Mouse (Mus musculus): ENCODE measurements around the gene Fbxo41. TPM values are rescaled to one million over a fixed set of nuclear protein-coding genes. Genes with fewer than 3 reads are reported as not detected.

Fbxo41 gene
- polyA plus RNA-seq, 1 experiment from 2014 or later, result 0.31 TPM

DNA sequence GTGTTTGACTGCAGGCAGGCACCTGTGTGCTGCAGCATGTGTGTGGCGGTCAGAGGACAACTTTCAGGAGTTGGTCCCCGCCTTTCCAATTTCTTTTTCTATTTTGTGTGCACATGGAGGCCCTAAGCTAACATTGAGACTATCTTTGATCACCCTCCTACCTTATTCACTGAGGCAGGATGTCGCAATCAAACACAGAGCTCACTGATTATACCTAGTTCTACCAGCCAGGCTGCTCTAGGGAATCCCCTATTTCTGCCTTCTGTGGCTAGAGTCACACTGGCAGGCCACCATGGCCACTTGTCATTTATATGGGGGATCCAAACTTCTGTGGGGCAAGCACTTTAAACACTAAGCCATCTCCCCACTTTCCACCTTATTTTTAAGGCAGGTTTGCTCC lies 13.1 kb downstream of the Fbxo41 start:
- peak overlapping the region; percentile 27; the same call in 1 of the 2 replicates for H3K4me2 ChIP-seq
- H3K9me3 ChIP-seq, result no peaks in the 10 kb centered on the region
- peak; percentile 70 for ATAC-seq (ENCODE audit: insufficient read depth, low FRiP score, low read depth)
- H3K27ac ChIP-seq, result 0 out of 2 replicates have a peak overlapping the region, but pooled peaks have one; percentile 19
- 0 out of 2 replicates have a peak, but pooled peaks cover 1% of the 10 kb centered on the region for H3K4me1 ChIP-seq
- no peak overlapping the region for H3K4me3 ChIP-seq (replicated peaks)
- H3K9ac ChIP-seq, result no peak overlapping the region
- WGBS, result 62% methylated on average over 3 of the region's 3 CpGs
- peaks cover 14% of the 10 kb centered on the region for H3K27me3 ChIP-seq (replicated peaks)
- H3K36me3 ChIP-seq, result no peaks in the 10 kb centered on the region

DNA sequence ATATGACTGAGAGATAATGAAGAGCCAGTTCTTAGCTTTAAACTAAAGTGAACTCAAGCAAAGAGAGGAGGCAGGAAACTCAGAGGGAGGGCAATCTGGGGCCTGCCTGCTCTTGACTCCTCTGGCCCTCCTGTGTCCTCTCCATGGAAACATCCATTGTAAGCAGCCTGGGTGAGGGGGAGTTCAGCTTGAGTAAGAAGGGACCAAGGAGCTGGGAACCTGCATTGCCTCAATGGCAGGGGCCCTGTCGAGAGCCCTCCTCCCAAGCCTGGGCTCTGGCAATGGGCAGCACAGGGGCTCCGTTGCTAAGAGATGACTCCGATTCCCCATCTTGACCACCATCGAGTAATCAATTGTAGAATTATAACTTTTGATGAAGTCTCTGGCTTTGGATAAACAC lies 14.3 kb downstream of the Fbxo41 start:
- no peak overlapping the region for H3K9ac ChIP-seq
- no peak overlapping the region for H3K27ac ChIP-seq
- ATAC-seq (ENCODE audit: insufficient read depth, low FRiP score, low read depth), result no peak
- H3K4me2 ChIP-seq, result no peak overlapping the region
- H3K9me3 ChIP-seq, result no peaks in the 10 kb centered on the region
- H3K4me3 ChIP-seq (replicated peaks), result no peak overlapping the region
- H3K36me3 ChIP-seq, result no peaks in the 10 kb centered on the region
- peaks cover 12% of the 10 kb centered on the region for H3K4me1 ChIP-seq
- 76% methylated on average over 4 of the region's 4 CpGs for WGBS
- H3K27me3 ChIP-seq (replicated peaks), result peaks cover 26% of the 10 kb centered on the region

DNA sequence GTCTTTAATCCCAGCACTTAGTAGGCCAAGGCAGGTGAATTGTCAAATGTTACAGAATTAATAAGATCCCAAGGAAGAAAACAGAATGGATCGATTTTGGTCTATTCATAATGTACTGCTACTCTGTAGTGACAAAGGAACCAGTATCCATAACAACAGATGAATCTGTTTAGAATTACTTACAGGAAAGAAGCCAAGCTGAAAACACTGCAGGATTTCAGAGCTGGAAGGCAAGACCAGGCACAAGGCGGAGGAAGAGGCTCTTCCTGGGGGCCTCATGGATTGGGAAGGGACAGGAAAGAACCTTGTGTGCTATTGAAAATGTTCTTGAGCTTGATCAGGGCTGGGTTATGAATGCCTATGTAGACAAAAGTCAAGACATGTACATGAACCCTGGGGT lies 17.1 kb downstream of the Fbxo41 start:
- no peak for ATAC-seq (ENCODE audit: insufficient read depth, low FRiP score, low read depth)
- H3K27me3 ChIP-seq (replicated peaks), result peaks cover 42% of the 10 kb centered on the region

DNA sequence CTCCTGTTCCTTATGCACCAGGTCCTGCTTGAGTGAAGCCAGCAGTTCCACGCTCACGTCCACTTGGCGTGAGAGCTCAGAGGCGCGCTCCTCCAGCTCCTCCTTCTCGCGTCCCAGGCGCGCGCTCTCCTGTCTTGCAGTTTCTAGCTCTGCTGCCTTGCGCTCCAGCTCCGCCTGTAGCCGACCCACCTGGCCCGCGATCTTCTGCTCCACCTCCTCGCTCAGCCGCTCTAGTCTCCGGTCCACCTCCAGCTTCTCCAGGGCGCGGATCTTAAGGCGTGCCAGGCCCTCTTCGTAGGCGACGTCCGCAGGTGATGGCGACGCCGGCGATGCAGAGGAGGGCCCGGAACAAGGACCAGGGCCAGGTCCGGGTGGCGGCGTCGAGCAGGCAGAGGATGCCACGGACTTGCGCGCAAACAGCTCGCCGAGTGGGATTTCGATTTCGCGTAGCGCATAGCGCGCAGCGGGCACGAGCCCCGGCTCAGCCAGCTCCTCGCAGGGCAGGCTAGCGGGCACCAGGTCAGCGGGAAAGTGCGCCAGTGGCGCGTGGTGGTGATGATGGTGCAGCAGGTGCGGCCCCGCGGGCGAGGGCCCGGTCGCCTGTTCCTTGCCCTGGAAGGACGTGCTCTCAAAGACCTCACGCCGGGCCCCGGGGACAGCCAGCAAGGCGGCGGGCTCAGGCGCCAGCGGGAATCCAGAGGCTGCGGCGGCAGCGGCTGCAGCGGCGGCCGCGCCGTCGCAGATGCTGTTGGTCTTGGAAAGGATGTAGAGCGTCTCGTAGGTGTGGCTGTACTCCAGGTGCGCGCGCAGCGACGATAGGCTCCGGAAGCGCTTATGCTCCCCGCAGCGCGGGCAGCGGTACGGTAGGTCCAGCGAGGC lies 18.7 kb downstream of the Fbxo41 start:
- peak; percentile 67; the same call in 1 of the 2 replicates for ATAC-seq (ENCODE audit: insufficient read depth, low FRiP score, low read depth)
- Histone ChIP-seq H3K27me3 (replicated peaks) (peaks cover 42% of the 10 kb centered on the region), H3K4me1 (peaks cover 12% of the 10 kb centered on the region), H3K36me3 (no peaks in the 10 kb centered on the region), H3K9me3 (no peaks in the 10 kb centered on the region), H3K4me3 (replicated peaks) (peak overlapping the region; percentile 36), H3K9ac (no peak overlapping the region), H3K4me2 (peak overlapping the region; percentile 64), H3K27ac (no peak overlapping the region)
- WGBS, result 4% methylated on average over 88 of the region's 92 CpGs

More for the DNA sequence above, 17.1 kb downstream of the Fbxo41 start:
- no peaks in the 10 kb centered on the region for H3K9me3 ChIP-seq
- H3K27ac ChIP-seq, result no peak overlapping the region
- 62% methylated on average over 2 of the region's 2 CpGs for WGBS
- no peaks in the 10 kb centered on the region for H3K36me3 ChIP-seq
- H3K4me1 ChIP-seq, result peaks cover 12% of the 10 kb centered on the region
- no peak overlapping the region for H3K4me2 ChIP-seq
- H3K9ac ChIP-seq, result no peak overlapping the region
- H3K4me3 ChIP-seq (replicated peaks), result no peak overlapping the region

DNA sequence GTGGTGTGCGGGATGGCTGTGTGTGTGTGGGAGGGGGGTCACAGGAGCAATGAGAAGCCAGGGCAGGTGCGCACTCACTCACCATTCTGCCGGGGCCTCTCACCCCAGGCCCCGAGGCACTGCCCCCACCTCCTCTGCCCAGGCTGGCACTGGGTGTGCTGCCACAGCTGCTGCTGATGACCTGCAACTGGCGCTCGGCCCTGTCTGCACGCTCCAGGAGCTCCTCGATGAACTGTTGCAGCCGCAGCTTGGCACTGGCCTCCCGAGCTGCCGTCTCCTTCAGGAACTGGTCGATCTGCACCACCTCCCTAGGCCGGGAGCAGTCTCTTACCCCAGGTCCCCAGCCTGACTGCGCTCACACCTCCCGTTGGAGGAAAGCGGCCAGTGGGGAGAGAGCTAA lies 22.1 kb downstream of the Fbxo41 start:
- WGBS, result 63% methylated on average over 16 of the region's 16 CpGs
- H3K27me3 ChIP-seq (replicated peaks), result peaks cover 44% of the 10 kb centered on the region

DNA sequence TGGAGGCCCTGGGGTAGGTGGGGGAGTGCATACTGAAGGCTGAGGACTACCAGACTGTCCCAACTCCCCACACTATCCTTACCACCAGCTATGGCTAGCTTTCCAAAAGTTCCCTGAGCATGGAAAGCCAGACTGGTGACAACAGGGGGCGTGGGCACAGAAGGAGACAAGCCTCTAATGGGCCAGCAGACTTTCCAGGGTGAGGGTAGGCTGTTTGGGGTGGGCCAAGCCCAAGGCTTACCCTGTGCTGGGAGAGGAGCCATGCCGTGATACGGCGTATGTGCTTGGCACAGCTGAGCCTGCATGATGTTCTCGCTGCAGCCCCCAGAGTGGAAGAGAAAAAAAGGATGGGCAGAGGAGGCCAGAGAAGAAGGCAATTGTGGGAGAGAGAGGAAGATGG lies 22.8 kb downstream of the Fbxo41 start:
- no peak overlapping the region for H3K27ac ChIP-seq
- no peak overlapping the region for H3K9ac ChIP-seq
- ATAC-seq (ENCODE audit: insufficient read depth, low FRiP score, low read depth), result no peak
- no peak overlapping the region for H3K4me3 ChIP-seq (replicated peaks)
- WGBS, result 83% methylated on average over 5 of the region's 5 CpGs
- peaks cover 37% of the 10 kb centered on the region for H3K27me3 ChIP-seq (replicated peaks)
- no peak overlapping the region for H3K4me2 ChIP-seq
- H3K9me3 ChIP-seq, result no peaks in the 10 kb centered on the region
- peaks cover 12% of the 10 kb centered on the region for H3K4me1 ChIP-seq
- H3K36me3 ChIP-seq, result no peaks in the 10 kb centered on the region

More for the DNA sequence above, 22.1 kb downstream of the Fbxo41 start:
- Histone ChIP-seq H3K27ac (no peak overlapping the region), H3K4me3 (replicated peaks) (no peak overlapping the region), H3K36me3 (no peaks in the 10 kb centered on the region), H3K9ac (no peak overlapping the region), H3K9me3 (no peaks in the 10 kb centered on the region), H3K4me1 (peaks cover 12% of the 10 kb centered on the region), H3K4me2 (no peak overlapping the region)
- no peak for ATAC-seq (ENCODE audit: insufficient read depth, low FRiP score, low read depth)

DNA sequence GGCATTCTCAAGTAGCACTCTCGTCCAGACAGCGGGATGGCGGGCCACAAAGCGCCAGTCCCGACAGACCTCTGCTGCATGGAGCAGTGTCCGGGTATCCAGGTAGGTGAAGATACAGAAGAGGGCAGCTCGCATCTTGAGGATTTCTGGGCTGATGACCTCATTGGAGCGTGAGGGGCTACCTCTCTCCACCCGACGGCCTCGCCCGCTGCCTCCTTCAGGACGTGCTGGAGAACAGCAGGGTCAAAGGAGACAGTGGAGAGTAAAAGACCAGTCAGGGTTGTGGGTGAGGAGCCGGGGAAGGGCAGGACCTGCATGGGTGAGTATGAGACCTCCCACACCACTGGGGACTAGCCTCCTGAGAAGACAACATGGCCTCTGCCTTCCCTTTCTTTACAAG lies 24.4 kb downstream of the Fbxo41 start:
- no peak overlapping the region for H3K4me3 ChIP-seq (replicated peaks)
- H3K9ac ChIP-seq, result no peak overlapping the region
- ATAC-seq (ENCODE audit: insufficient read depth, low FRiP score, low read depth), result no peak
- peaks cover 22% of the 10 kb centered on the region; the same call in 1 of the 2 replicates for H3K27me3 ChIP-seq (replicated peaks)
- H3K4me2 ChIP-seq, result no peak overlapping the region
- no peaks in the 10 kb centered on the region for H3K36me3 ChIP-seq
- H3K27ac ChIP-seq, result no peak overlapping the region
- no peaks in the 10 kb centered on the region for H3K4me1 ChIP-seq
- 42% methylated on average over 14 of the region's 14 CpGs for WGBS
- no peaks in the 10 kb centered on the region for H3K9me3 ChIP-seq

DNA sequence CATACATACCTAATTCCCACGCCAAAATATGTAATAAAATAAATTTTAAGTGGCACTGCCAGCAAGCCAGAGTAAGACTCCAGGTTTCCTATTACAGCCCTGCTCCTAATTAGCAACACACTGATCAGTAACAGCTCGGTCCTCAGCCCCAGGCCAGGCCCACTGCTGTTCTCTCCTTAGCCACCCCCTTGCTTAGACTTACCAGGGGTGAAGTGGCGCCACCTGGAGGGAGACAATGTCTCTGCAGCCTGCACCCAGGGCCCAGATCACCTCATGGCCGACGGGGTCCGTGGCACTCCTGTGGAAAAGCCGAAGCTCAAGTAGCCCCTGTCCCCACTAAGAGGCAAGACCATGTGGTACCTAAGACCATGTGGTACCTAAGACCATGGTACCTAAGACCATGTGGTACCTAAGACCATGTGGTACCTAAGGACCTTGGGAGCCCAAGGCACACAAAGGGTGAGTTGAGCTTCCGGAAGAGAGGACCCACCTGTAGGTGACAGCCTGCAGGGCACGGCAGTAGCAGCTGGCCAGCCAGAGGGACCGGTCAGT lies 25.4 kb downstream of the Fbxo41 start:
- Histone ChIP-seq H3K9ac (no peak overlapping the region), H3K27me3 (replicated peaks) (peaks cover 15% of the 10 kb centered on the region; the same call in 1 of the 2 replicates), H3K4me3 (replicated peaks) (no peak overlapping the region), H3K36me3 (no peaks in the 10 kb centered on the region), H3K9me3 (no peaks in the 10 kb centered on the region), H3K4me2 (no peak overlapping the region), H3K27ac (no peak overlapping the region), H3K4me1 (no peaks in the 10 kb centered on the region)
- WGBS, result 35% methylated on average over 10 of the region's 10 CpGs
- no peak for ATAC-seq (ENCODE audit: insufficient read depth, low FRiP score, low read depth)

DNA sequence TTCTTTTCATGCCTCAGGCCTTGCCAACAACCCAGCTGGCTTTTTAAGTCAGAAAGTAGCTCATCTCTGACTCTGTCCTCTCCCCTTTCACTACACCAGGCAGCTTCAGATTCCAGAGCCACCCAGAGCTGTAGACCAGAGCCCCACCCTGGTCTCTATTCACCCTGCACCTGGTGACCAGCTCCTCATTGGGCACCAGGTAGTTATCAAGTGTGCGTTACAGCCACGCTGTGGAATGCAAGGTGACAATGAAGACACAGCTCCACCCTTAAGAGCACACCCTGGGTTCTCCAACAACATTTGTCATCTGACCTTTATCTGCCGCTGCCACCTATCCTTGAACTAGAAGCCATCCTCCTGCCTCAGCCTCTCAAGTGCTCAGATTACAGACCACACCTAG lies 27.2 kb downstream of the Fbxo41 start:
- WGBS, result 77% methylated on average over 3 of the region's 3 CpGs
- Histone ChIP-seq H3K36me3 (no peaks in the 10 kb centered on the region), H3K9ac (no peak overlapping the region), H3K27ac (no peak overlapping the region), H3K27me3 (replicated peaks) (0 out of 2 replicates have a peak, but pooled peaks cover 7% of the 10 kb centered on the region), H3K4me2 (no peak overlapping the region), H3K4me1 (no peaks in the 10 kb centered on the region), H3K9me3 (no peaks in the 10 kb centered on the region), H3K4me3 (replicated peaks) (no peak overlapping the region)
- ATAC-seq (ENCODE audit: insufficient read depth, low FRiP score, low read depth), result no peak

DNA sequence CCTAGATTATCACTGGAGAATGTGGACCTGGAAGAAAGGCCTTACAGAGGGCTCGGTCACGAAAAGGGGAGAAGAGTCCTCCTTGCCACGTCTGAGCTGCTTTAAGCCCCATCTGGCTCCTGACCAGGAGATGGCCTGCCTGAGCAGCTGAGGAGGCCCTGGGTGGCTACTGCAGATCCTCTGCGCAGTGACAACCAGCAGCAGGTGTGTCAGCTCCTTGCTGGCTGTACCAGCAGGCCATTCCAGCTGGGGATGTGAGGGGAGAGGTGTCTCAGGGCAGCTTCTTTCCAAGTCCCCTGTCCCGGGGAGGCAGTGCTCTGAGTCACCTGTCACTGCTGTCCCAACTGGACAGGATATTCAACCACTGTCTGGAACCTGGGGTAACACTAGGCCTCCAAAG lies 30.3 kb downstream of the Fbxo41 start:
- Histone ChIP-seq H3K9me3 (no peaks in the 10 kb centered on the region), H3K4me3 (replicated peaks) (no peak overlapping the region), H3K4me1 (no peaks in the 10 kb centered on the region), H3K27me3 (replicated peaks) (no peaks in the 10 kb centered on the region), H3K36me3 (peaks cover 17% of the 10 kb centered on the region), H3K4me2 (no peak overlapping the region), H3K27ac (no peak overlapping the region), H3K9ac (no peak overlapping the region)
- ATAC-seq (ENCODE audit: insufficient read depth, low FRiP score, low read depth), result no peak
- WGBS, result 45% methylated on average over 5 of the region's 5 CpGs

DNA sequence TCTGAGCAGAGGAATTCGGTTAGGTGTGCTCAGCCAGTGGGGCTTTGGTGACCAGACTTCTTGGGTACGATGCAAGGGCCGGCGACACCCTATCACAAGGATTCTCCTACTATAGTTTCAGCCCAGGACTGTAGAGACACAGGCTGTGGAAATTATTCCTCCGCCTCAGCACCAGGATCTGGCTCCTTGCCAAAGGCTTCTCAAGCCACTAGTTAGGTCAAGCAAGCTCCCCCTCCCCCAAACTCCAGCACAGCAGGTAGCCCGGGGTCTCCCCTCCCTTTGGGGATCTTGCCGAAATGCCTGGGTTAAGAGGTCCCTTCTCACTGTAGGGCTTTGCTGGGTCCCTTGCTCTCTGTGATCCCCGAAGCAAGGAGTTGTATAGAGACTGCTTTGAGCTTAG lies 30.8 kb downstream of the Fbxo41 start:
- H3K4me3 ChIP-seq (replicated peaks), result no peak overlapping the region
- no peak overlapping the region for H3K9ac ChIP-seq
- ATAC-seq (ENCODE audit: insufficient read depth, low FRiP score, low read depth), result no peak
- peaks cover 22% of the 10 kb centered on the region for H3K36me3 ChIP-seq
- WGBS, result 63% methylated on average over 8 of the region's 8 CpGs
- H3K9me3 ChIP-seq, result no peaks in the 10 kb centered on the region
- no peak overlapping the region for H3K27ac ChIP-seq
- H3K4me2 ChIP-seq, result no peak overlapping the region
- H3K4me1 ChIP-seq, result no peaks in the 10 kb centered on the region
- H3K27me3 ChIP-seq (replicated peaks), result no peaks in the 10 kb centered on the region

DNA sequence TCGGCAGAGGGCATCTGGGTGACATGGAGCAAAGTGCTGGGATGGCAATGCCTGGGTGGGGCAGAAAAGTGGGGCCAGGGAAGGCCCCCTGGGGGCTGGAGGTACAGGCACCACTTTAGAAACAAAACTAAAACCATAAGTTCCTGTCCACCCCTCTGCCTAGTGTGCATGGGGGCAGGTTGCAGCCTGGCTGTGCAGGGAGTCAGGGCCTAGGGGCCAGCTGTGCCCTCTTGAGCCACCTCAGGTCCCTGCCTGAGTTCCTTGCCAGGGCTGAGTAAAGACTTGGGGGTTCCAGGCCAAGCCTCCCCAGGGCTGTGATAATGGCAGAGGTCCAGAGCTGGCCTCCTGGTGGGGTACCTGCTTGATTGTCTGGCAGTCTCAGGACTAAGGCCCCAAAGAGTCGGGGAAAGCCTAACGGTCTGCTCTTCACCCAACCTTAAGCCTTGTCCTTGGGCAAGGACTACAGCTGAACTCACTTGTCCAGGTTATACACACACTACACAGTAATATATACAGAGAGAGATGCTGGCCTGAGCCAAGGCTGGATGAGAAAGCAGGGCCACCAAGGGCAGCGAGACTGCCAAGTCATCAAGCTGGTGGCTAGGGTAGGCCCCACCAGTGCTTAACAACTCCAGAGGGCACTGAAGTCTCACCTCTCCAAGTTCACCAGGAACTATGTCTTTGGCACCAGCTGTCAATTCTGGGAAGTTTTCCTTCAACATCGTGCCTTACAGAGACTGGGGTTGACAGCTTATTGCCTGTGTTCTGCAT lies 32.9 kb downstream of the Fbxo41 start:
- H3K9ac ChIP-seq, result no peak overlapping the region
- H3K4me2 ChIP-seq, result no peak overlapping the region
- no peak overlapping the region for H3K4me3 ChIP-seq (replicated peaks)
- WGBS, result 64% methylated on average over 5 of the region's 5 CpGs
- H3K27me3 ChIP-seq (replicated peaks), result no peaks in the 10 kb centered on the region
- no peak overlapping the region for H3K27ac ChIP-seq
- ATAC-seq (ENCODE audit: insufficient read depth, low FRiP score, low read depth), result no peak
- H3K9me3 ChIP-seq, result no peaks in the 10 kb centered on the region
- H3K4me1 ChIP-seq, result no peaks in the 10 kb centered on the region
- peaks cover 41% of the 10 kb centered on the region for H3K36me3 ChIP-seq
